In genomic region chr8:79562071-79562581, GRCm38 (mm10) we compare ENCODE assay signal across 7 mouse cellular contexts.
DNase-seq lines count a peak whose midpoint lies in the region; ATAC-seq and TF ChIP-seq lines count a peak whose summit lies in the region.

No protein-coding gene starts in this region.

- no peaks in the 10 kb centered on the region for H3K79me2 ChIP-seq in CH12.LX (replicated peaks; ENCODE audit: control insufficient read depth, extremely low read depth, insufficient read depth, poor library complexity, severe bottlenecking)

- peak; percentile 76 for TF ChIP-seq EP300 in CH12.LX (IDR thresholded peaks at IDR 0.05; ENCODE audit: low read length)

- no peaks in the 10 kb centered on the region for H3K36me3 ChIP-seq in CH12.LX (replicated peaks in 1 of 2; ENCODE audit: control insufficient read depth in 1 of 2, insufficient read depth in 1 of 2, low read length in 1 of 2)
- no peaks in the 10 kb centered on the region for H3K36me3 ChIP-seq in hindbrain, embryonic 15.5 days
- no peaks in the 10 kb centered on the region for H3K36me3 ChIP-seq in neural tube, embryonic 11.5 days (ENCODE audit: control insufficient read depth, insufficient read depth, low read length)

- no peak for TF ChIP-seq POLR2A in CH12.LX (IDR thresholded peaks at IDR 0.05; ENCODE audit: low read depth, low read length)

- H3K27ac ChIP-seq in CH12.LX (ENCODE audit: insufficient read depth, low read depth), result peak overlapping the region; percentile 40; the same call in 1 of the 2 replicates
- H3K27ac ChIP-seq in hindbrain, embryonic 15.5 days (replicated peaks), result 0 out of 2 replicates have a peak overlapping the region, but pooled peaks have one; percentile 23
- peak overlapping the region; percentile 27; the same call in 1 of the 2 replicates for H3K27ac ChIP-seq in neural tube, embryonic 11.5 days (ENCODE audit: low read depth, low read length)

- H3K4me1 ChIP-seq in CH12.LX (ENCODE audit: control insufficient read depth in 1 of 2, insufficient read depth in 2 of 2), result peaks cover 7 to 31% of the 10 kb centered on the region in 2 experiments
- peaks cover 3% of the 10 kb centered on the region; the same call in 1 of the 2 replicates for H3K4me1 ChIP-seq in hindbrain, embryonic 15.5 days (replicated peaks)
- H3K4me1 ChIP-seq in neural tube, embryonic 11.5 days (ENCODE audit: control insufficient read depth, insufficient read depth, low read length), result 0 out of 2 replicates have a peak, but pooled peaks cover 3% of the 10 kb centered on the region

- no peak for TF ChIP-seq CTCF in CH12.LX (conservative IDR thresholded peaks at IDR 0.05 in 1 of 2, IDR thresholded peaks at IDR 0.05 in 1 of 2; ENCODE audit: low read depth in 2 of 2, low read length in 2 of 2)

- WGBS in hindbrain, embryonic 15.5 days, result 59% methylated on average over 11 of the region's 11 CpGs
- WGBS in neural tube, embryonic 11.5 days, result 59% methylated on average over 11 of the region's 11 CpGs

- ATAC-seq in hindbrain, embryonic 15.5 days (ENCODE audit: low FRiP score, low read depth), result peak; percentile 77; the same call in 1 of the 2 replicates
- ATAC-seq in neural tube, embryonic 11.5 days (ENCODE audit: insufficient read depth, low FRiP score, low TSS enrichment), result 0 out of 2 replicates have a peak, but pooled peaks have one; percentile 20

- in situ Hi-C loops in CH12.LX (cut with MboI; ENCODE audit: low pct_ligation_motif_present, low pct_unique_long_range_greater_than_20kb, low sequenced_read_pairs), result no loop called here

- no peaks in the 10 kb centered on the region for H3K27me3 ChIP-seq in CH12.LX (replicated peaks)
- no peaks in the 10 kb centered on the region for H3K27me3 ChIP-seq in hindbrain, embryonic 15.5 days
- H3K27me3 ChIP-seq in neural tube, embryonic 11.5 days (ENCODE audit: control insufficient read depth, insufficient read depth, low read length), result no peaks in the 10 kb centered on the region

- H3K9me3 ChIP-seq in CH12.LX (replicated peaks; ENCODE audit: low read length), result peaks cover 8% of the 10 kb centered on the region
- H3K9me3 ChIP-seq in hindbrain, embryonic 15.5 days, result no peaks in the 10 kb centered on the region
- no peaks in the 10 kb centered on the region for H3K9me3 ChIP-seq in neural tube, embryonic 11.5 days (ENCODE audit: control insufficient read depth, low read length)

- dilution Hi-C loops in CH12.LX (cut with MboI; ENCODE audit: extremely low pct_ligation_motif_present, extremely low pct_unique_long_range_greater_than_20kb, low sequenced_read_pairs), result no loop called here

- H3K4me3 ChIP-seq in CH12.LX (replicated peaks in 1 of 3; ENCODE audit: low read depth in 2 of 3, low read length in 2 of 3, poor library complexity in 1 of 3), result peak overlapping the region in 2 of 3 experiments; percentile 1 to 23
- no peak overlapping the region for H3K4me3 ChIP-seq in hindbrain, embryonic 15.5 days
- no peak overlapping the region for H3K4me3 ChIP-seq in neural tube, embryonic 11.5 days (ENCODE audit: low read depth, low read length)

- no peak for TF ChIP-seq RAD21 in CH12.LX (IDR thresholded peaks at IDR 0.05; ENCODE audit: low read depth, low read length)

- DNase-seq in CH12.LX (ENCODE audit: extremely low read depth), result peak; percentile 73
- DNase-seq in R1 (ENCODE audit: low read depth, low spot score), result peak; percentile 63
- DNase-seq in frontal cortex, postnatal 14 days (ENCODE audit: low spot score in 2 of 2), result peak; percentile 9 to 10
- peak; percentile 48 for DNase-seq in neural tube, embryonic 11.5 days (ENCODE audit: low spot score)
- no peak for DNase-seq in adrenal gland, adult 8-10 months
- DNase-seq in urinary bladder, postnatal 10 days (ENCODE audit: low spot score), result no peak

- peak overlapping the region; percentile 75 for H3K4me2 ChIP-seq in CH12.LX (ENCODE audit: insufficient read depth, low read depth, poor library complexity, severe bottlenecking)
- H3K4me2 ChIP-seq in hindbrain, embryonic 15.5 days, result 0 out of 2 replicates have a peak overlapping the region, but pooled peaks have one; percentile 4
- H3K4me2 ChIP-seq in neural tube, embryonic 11.5 days (ENCODE audit: low read depth), result no peak overlapping the region

- H3K9ac ChIP-seq in CH12.LX (ENCODE audit: insufficient read depth, low read depth), result 0 out of 2 replicates have a peak overlapping the region, but pooled peaks have one; percentile 9
- H3K9ac ChIP-seq in hindbrain, embryonic 15.5 days, result no peak overlapping the region
- no peak overlapping the region for H3K9ac ChIP-seq in neural tube, embryonic 11.5 days (ENCODE audit: low read length)

TF ChIP-seq in CH12.LX, 34 proteins besides CTCF, POLR2A, EP300 and RAD21:
- no peak for TF ChIP-seq CHD1 (IDR thresholded peaks at IDR 0.05; ENCODE audit: low read depth, low read length)
- no peak for TF ChIP-seq USF2 (conservative IDR thresholded peaks at IDR 0.05; ENCODE audit: low read depth, low read length)
- peak; percentile 66; the same call in 1 of the 2 replicates for TF ChIP-seq IRF4 (IDR thresholded peaks at IDR 0.05; ENCODE audit: low read depth, low read length)
- no peak for TF ChIP-seq ZKSCAN1 (IDR thresholded peaks at IDR 0.05; ENCODE audit: borderline replicate concordance, low read depth, low read length)
- TF ChIP-seq MYC (IDR thresholded peaks at IDR 0.05; ENCODE audit: low read depth, low read length), result peak; percentile 72; the same call in 1 of the 2 replicates
- TF ChIP-seq MXI1 (IDR thresholded peaks at IDR 0.05; ENCODE audit: low read depth, low read length), result no peak
- no peak for TF ChIP-seq ZMIZ1 (IDR thresholded peaks at IDR 0.05; ENCODE audit: low read depth, low read length)
- TF ChIP-seq ELF1 (IDR thresholded peaks at IDR 0.05; ENCODE audit: low read depth, low read length), result no peak
- no peak for TF ChIP-seq NRF1 (IDR thresholded peaks at IDR 0.05; ENCODE audit: low read depth, low read length)
- TF ChIP-seq MAX (IDR thresholded peaks at IDR 0.05; ENCODE audit: low read length), result peak; percentile 46; the same call in 1 of the 2 replicates
- peak; percentile 97 for TF ChIP-seq ETS1 (conservative IDR thresholded peaks at IDR 0.05; ENCODE audit: low read depth, low read length)
- no peak for TF ChIP-seq HCFC1 (IDR thresholded peaks at IDR 0.05; ENCODE audit: low read depth, low read length)
- TF ChIP-seq JUN (IDR thresholded peaks at IDR 0.05; ENCODE audit: insufficient read depth, low read depth, low read length), result peak; percentile 99
- peak; percentile 95 for TF ChIP-seq JUND (conservative IDR thresholded peaks at IDR 0.05; ENCODE audit: low read depth, low read length)
- peak; percentile 99 for TF ChIP-seq MEF2A (IDR thresholded peaks at IDR 0.05; ENCODE audit: borderline replicate concordance, low read depth, low read length)
- TF ChIP-seq ZC3H11A (IDR thresholded peaks at IDR 0.05; ENCODE audit: low read depth, low read length), result no peak
- no peak for TF ChIP-seq SIN3A (IDR thresholded peaks at IDR 0.05; ENCODE audit: low read length)
- TF ChIP-seq TBP (conservative IDR thresholded peaks at IDR 0.05; ENCODE audit: low read depth, low read length), result 0 out of 2 replicates have a peak, but pooled peaks have one; percentile 37
- TF ChIP-seq TCF12 (IDR thresholded peaks at IDR 0.05; ENCODE audit: low read depth, low read length), result peak; percentile 74; the same call in 1 of the 2 replicates
- peak; percentile 93 for TF ChIP-seq BHLHE40 (IDR thresholded peaks at IDR 0.05; ENCODE audit: low read depth, low read length)
- TF ChIP-seq MAZ (IDR thresholded peaks at IDR 0.05; ENCODE audit: low read depth, low read length), result no peak
- no peak for TF ChIP-seq ZNF384 (IDR thresholded peaks at IDR 0.05; ENCODE audit: low read depth, low read length)

Comparison
In these comparisons a context has a peak if more than half of its experiments do, and no peak if none do; other contexts are left out.
1. DNase-seq: peak in CH12.LX (single experiment), R1 (single experiment), frontal cortex, postnatal 14 days (2 of 2) and neural tube, embryonic 11.5 days (single experiment); none in adrenal gland, adult 8-10 months (single experiment) and urinary bladder, postnatal 10 days (single experiment).
2. H3K4me3 ChIP-seq: peak in CH12.LX (2 of 3); none in hindbrain, embryonic 15.5 days (single experiment) and neural tube, embryonic 11.5 days (single experiment).
3. Peak in every context shown above with its lines, with median percentiles within 50 percentile points of each other: H3K27ac ChIP-seq.